Mouse (Mus musculus): ENCODE data around the gene Slc35g3.

DNA sequence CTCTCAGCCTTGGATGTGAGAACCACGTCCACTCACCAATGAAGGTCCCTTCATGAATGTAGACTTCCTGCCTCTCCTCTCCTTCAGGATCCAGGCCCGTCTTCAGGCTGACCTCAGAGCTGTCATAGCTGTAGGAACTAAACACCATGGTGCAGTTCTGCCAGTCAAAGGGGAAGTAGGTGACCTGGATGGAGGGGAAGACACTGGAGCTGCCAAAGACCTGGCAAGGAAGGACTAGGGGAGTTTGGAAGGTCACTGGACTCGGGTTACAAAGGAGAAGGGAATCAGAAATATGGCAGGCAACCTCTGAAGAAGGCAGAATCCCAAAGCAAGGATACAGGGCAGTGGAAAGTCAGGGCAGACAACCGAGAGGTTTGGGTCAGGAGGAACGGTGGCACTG, 31.7 kb upstream of the Slc35g3 start:
- TF ChIP-seq POLR2A (IDR thresholded peaks at IDR 0.05; ENCODE audit: control insufficient read depth, low read depth, low read length) (no peak), CTCF (IDR thresholded peaks at IDR 0.05; ENCODE audit: control insufficient read depth, insufficient read depth, insufficient replicate concordance, low read depth, low read length) (no peak)

Data from testis, adult 2 months (tissue).